Mouse (Mus musculus): ENCODE data around the gene Ikzf4. TPM values are rescaled to one million over a fixed set of nuclear protein-coding genes. Genes with fewer than 3 reads are reported as not detected.
"Not testable (repeated sequence)": the region's sequence is repeated elsewhere in the genome, so short reads cannot be mapped to it uniquely, and the experiment has no call there.

The Ikzf4 gene
- polyA plus RNA-seq, 1 experiment = 0.04 TPM

- H3K36me3 ChIP-seq (ENCODE audit: control insufficient read depth, insufficient read depth) = peaks cover 14% of the 10 kb centered on the region
- H3K79me2 ChIP-seq (ENCODE audit: control insufficient read depth, insufficient read depth) = peaks cover 18% of the 10 kb centered on the region
- TF ChIP-seq MYOG (IDR thresholded peaks at IDR 0.05; ENCODE audit: control insufficient read depth in 1 of 3, insufficient read depth in 1 of 3, insufficient read length in 2 of 3, low read depth in 2 of 3) (no peak), USF1 (IDR thresholded peaks at IDR 0.05; ENCODE audit: low read depth) (no peak), TCF12 (IDR thresholded peaks at IDR 0.05; ENCODE audit: insufficient read depth, poor library complexity, severe bottlenecking) (no peak), SRF (IDR thresholded peaks at IDR 0.05; ENCODE audit: control insufficient read depth, insufficient read length, low read depth) (no peak), CEBPB (IDR thresholded peaks at IDR 0.05; ENCODE audit: insufficient read depth, poor library complexity, severe bottlenecking) (no peak), E2F4 (IDR thresholded peaks at IDR 0.05; ENCODE audit: insufficient read depth) (peak; percentile 11), TCF3 (IDR thresholded peaks at IDR 0.05; ENCODE audit: insufficient read length, low read depth) (no peak), MAX (IDR thresholded peaks at IDR 0.05; ENCODE audit: low read depth) (peak; percentile 28), MYOD1 (IDR thresholded peaks at IDR 0.05; ENCODE audit: control insufficient read depth in 1 of 3, insufficient read length in 2 of 3, low read depth in 2 of 3) (no peak), POLR2A (IDR thresholded peaks at IDR 0.05; ENCODE audit: insufficient read length, low read depth) (peak; percentile 94), REST (IDR thresholded peaks at IDR 0.05; ENCODE audit: insufficient read depth, insufficient read length) (peak; percentile 33), POLR2AphosphoS2 (IDR thresholded peaks at IDR 0.05; ENCODE audit: insufficient read length, low read depth) (peak; percentile 96)
- peak within 1 kb of the TSS; percentile 88 for H3ac ChIP-seq (ENCODE audit: control insufficient read depth, insufficient read length)
- H3K4me3 ChIP-seq = peak within 1 kb of the TSS; percentile 91
- peak within 1 kb of the TSS; percentile 91 for H3K4me2 ChIP-seq (ENCODE audit: low read depth)
- H3K27me3 ChIP-seq (ENCODE audit: control insufficient read depth, insufficient read depth, insufficient read length) = peaks cover 2% of the 10 kb centered on the region
These were observed 19.2 kb downstream of the Ikzf4 start, which contains the start of gene Rps26 for GRCm38 (mm10) chr10:128626311-128627310. Gene Rps26, minus strand, starts transcription at chr10:128626747.

DNA sequence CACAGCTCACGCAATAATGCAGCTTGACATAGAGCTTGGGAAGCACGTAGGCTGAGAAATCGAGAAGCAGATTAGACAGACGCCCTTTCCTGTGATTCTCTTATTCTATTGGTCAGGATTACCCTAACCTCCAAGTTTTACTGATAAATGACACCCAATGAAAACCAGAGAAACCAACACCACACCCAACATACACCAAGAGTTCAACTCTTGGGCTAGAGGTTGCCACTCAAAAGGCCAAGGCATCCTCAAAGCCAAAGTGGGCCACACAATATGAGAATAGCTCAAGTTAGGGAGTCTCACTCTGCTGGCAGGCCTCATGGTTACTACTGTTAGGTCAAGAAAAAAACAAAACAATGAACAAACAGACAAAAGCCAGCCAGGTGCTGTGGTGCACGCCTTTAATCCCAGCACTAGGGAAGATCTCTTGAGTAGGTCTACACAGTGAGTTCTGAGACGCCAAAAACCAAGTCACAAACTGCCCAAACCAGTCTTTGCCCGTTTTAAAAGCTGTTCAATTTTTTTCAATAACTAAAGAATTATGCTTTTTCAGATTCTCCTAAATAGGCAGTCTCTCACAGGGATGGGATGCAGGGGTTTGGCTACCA lies 20.4 kb downstream of the Ikzf4 start:
- TF ChIP-seq TCF12 (IDR thresholded peaks at IDR 0.05; ENCODE audit: insufficient read depth, poor library complexity, severe bottlenecking) (no peak), REST (IDR thresholded peaks at IDR 0.05; ENCODE audit: insufficient read depth, insufficient read length) (no peak), SRF (IDR thresholded peaks at IDR 0.05; ENCODE audit: control insufficient read depth, insufficient read length, low read depth) (no peak), POLR2AphosphoS2 (IDR thresholded peaks at IDR 0.05; ENCODE audit: insufficient read length, low read depth) (no peak), CEBPB (IDR thresholded peaks at IDR 0.05; ENCODE audit: insufficient read depth, poor library complexity, severe bottlenecking) (no peak), MYOG (IDR thresholded peaks at IDR 0.05; ENCODE audit: control insufficient read depth in 1 of 3, insufficient read depth in 1 of 3, insufficient read length in 2 of 3, low read depth in 2 of 3) (no peak), MYOD1 (IDR thresholded peaks at IDR 0.05; ENCODE audit: control insufficient read depth in 1 of 3, insufficient read length in 2 of 3, low read depth in 2 of 3) (no peak)
- peaks cover 18% of the 10 kb centered on the region for H3K79me2 ChIP-seq (ENCODE audit: control insufficient read depth, insufficient read depth)
- H3K4me2 ChIP-seq (ENCODE audit: low read depth) = peak overlapping the region; percentile 91

GRCm38 (mm10) chr10:128623106-128623613 lies 22.6 kb downstream of the Ikzf4 start:
- not testable (repeated sequence) for H3K27me3 ChIP-seq (ENCODE audit: control insufficient read depth, insufficient read depth, insufficient read length); H3ac ChIP-seq (ENCODE audit: control insufficient read depth, insufficient read length); H3K4me3 ChIP-seq; H3K4me2 ChIP-seq (ENCODE audit: low read depth)
- Histone ChIP-seq H3K36me3 (ENCODE audit: control insufficient read depth, insufficient read depth) (peaks cover 14% of the 10 kb centered on the region), H3K79me2 (ENCODE audit: control insufficient read depth, insufficient read depth) (peaks cover 18% of the 10 kb centered on the region)
- TF ChIP-seq POLR2AphosphoS2 (IDR thresholded peaks at IDR 0.05; ENCODE audit: insufficient read length, low read depth) (peak; percentile 77), POLR2A (IDR thresholded peaks at IDR 0.05; ENCODE audit: insufficient read length, low read depth) (peak; percentile 27)

More for the DNA sequence above, 20.4 kb downstream of the Ikzf4 start:
- H3K36me3 ChIP-seq (ENCODE audit: control insufficient read depth, insufficient read depth) = peaks cover 14% of the 10 kb centered on the region
- peak overlapping the region; percentile 88 for H3ac ChIP-seq (ENCODE audit: control insufficient read depth, insufficient read length)
- no peaks in the 10 kb centered on the region for H3K27me3 ChIP-seq (ENCODE audit: control insufficient read depth, insufficient read depth, insufficient read length)
- peak overlapping the region; percentile 91 for H3K4me3 ChIP-seq

- peaks cover 18% of the 10 kb centered on the region for H3K79me2 ChIP-seq (ENCODE audit: control insufficient read depth, insufficient read depth)
- TF ChIP-seq POLR2AphosphoS2 (IDR thresholded peaks at IDR 0.05; ENCODE audit: insufficient read length, low read depth) (peak; percentile 48), TCF3 (IDR thresholded peaks at IDR 0.05; ENCODE audit: insufficient read length, low read depth) (no peak)
- peaks cover 14% of the 10 kb centered on the region for H3K36me3 ChIP-seq (ENCODE audit: control insufficient read depth, insufficient read depth)
- H3K4me3 ChIP-seq = no peak overlapping the region
- no peak overlapping the region for H3K4me2 ChIP-seq (ENCODE audit: low read depth)
- no peak overlapping the region for H3ac ChIP-seq (ENCODE audit: control insufficient read depth, insufficient read length)
- no peaks in the 10 kb centered on the region for H3K27me3 ChIP-seq (ENCODE audit: control insufficient read depth, insufficient read depth, insufficient read length)
These were observed 23.1 kb downstream of the Ikzf4 start for GRCm38 (mm10) chr10:128622702-128623101.

DNA sequence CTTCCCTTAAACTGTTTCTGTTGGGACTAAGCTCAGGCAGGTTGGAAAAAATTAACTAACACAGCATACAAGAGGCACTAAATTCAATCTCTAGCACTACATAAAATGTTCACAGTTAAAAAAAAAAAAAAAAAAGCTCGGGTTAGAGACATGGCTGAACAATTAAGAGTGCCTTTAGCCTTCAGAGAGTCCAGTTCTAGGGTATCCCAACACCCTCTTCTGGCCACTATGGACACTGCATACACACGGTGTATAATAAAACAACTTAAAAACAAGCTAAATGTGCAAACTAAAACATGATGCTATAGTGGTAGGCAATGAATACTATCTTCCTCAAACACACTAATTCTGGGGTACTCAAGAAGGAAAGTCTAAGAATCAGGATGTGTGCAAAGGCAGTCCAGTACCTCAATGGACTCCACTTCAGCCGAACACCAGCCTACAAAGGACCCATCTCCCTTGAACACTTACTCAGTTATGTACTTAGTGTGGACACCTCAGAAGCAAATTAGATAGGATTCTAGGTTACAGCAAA lies 23.7 kb downstream of the Ikzf4 start:
- Histone ChIP-seq H3ac (ENCODE audit: control insufficient read depth, insufficient read length) (no peak overlapping the region), H3K36me3 (ENCODE audit: control insufficient read depth, insufficient read depth) (peaks cover 14% of the 10 kb centered on the region), H3K4me3 (no peak overlapping the region), H3K4me2 (ENCODE audit: low read depth) (no peak overlapping the region), H3K27me3 (ENCODE audit: control insufficient read depth, insufficient read depth, insufficient read length) (no peaks in the 10 kb centered on the region), H3K79me2 (ENCODE audit: control insufficient read depth, insufficient read depth) (peaks cover 18% of the 10 kb centered on the region)
- TF ChIP-seq POLR2A (IDR thresholded peaks at IDR 0.05; ENCODE audit: insufficient read length, low read depth) (no peak), MAX (IDR thresholded peaks at IDR 0.05; ENCODE audit: low read depth) (no peak), TCF12 (IDR thresholded peaks at IDR 0.05; ENCODE audit: insufficient read depth, poor library complexity, severe bottlenecking) (no peak), SRF (IDR thresholded peaks at IDR 0.05; ENCODE audit: control insufficient read depth, insufficient read length, low read depth) (no peak)

Measured in myocyte (in vitro differentiated cells).